Mouse (Mus musculus) heart, adult 2 months (tissue): ENCODE results near the gene Med13l.

Experiments
- CTCF ChIP-seq: fragments of 200-600 bp; IDR thresholded peaks from 2 replicates; pipeline ENCODE4 v1.8.1; 2022; ENCODE audit warnings: antibody characterized with exemption, mild to moderate bottlenecking, moderate library complexity
- EP300 ChIP-seq: fragments of 200-500 bp; IDR thresholded peaks from 2 replicates; pipeline ENCODE4 v1.6.1; 2011; ENCODE audit warnings: low read depth, low read length, control low read depth; ENCODE audit not compliant: insufficient read depth
- POLR2A ChIP-seq: fragments of 200-500 bp; IDR thresholded peaks from 2 replicates; pipeline ENCODE4 v1.6.1; 2011; ENCODE audit warnings: mild to moderate bottlenecking, low read depth, low read length, control low read depth; ENCODE audit not compliant: insufficient read depth

DNA sequence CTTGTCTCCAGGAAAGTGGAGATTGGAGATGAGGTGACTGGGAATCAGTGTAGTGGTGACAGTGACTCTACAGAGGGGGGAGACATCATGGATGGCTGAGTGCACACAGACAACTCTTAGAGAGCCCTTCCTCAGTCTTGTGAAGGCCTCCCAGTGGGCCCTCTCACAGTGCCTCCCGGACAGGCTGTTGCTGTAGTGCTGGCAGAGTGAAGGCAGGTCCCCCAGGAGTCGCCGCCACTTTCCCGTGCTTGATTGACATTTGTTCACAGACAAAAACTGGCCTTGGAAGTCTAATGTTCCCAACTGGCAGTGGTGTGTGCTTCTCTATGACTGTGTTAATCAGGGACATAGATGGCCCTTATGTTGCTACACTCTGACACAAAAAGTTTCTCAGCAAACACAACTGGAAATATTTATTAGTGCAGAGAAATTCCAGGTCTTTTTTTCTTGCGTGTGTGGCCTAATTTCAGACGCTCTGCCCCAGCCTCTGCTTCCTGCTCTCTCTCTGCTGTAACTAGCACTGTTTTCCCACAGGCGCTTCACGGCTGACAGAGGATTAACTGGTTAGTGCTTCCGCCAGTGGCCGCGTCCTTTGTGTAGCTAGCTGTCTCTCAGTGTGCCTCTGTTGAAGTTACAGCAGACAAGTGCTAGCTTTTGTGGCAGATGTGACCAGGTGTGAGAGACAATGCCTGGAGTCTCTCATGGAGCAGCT, 75.2 kb downstream of the Med13l start:
- no peak for TF ChIP-seq CTCF
- TF ChIP-seq POLR2A = no peak
- no peak for TF ChIP-seq EP300
